Mouse (Mus musculus): ENCODE data around the gene Olfr1034. TPM values are rescaled to one million over a fixed set of nuclear protein-coding genes. Genes with fewer than 3 reads are reported as not detected.

The Olfr1034 gene
- polyA plus RNA-seq (2015; fragmentation: Nextera tagmentation; extraction: Ambion mirVana) = not detected in 2 replicates

DNA sequence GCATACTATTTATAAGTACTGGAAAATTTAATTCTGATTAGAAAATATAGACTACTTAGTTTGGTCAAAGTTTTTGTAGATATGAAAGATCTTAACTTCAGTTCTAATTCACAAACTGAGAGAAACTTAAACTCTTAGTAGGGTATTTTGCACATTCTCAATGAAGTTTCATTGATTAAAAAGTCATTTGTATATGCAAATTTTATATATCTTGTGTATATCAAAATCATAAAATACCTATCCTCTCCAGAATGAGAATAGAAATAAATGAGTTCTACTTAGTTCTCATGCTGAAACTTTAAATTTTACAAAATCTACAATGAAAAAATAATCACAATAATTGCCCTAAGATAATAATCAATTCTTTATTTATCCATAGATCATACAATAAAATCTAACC, at the start of gene Olfr1034:
TSS of gene Olfr1034 (plus strand) at position 301 of the 400 bp plus-strand sequence.

DNA sequence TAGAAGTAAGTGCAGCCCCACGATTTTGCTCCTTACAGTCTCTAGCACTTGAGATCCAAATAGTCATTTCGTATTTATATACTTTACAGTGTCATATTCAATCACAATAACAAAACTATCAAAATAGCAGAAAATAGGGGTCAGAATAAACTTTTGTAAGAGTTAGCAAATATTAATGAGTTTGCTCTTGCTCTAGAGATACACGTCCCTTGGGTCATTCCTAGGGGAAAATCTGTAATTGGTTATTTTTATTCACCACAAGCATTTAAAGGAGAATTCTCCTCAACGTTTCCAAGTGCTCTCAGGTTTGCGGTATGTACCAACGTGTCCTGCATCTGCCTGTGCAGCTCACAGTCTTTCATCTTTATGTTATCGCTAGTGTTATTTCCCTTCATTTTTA, 40.4 kb upstream of the Olfr1034 start, which contains the start of gene Olfr1032:
TSS of gene Olfr1032 (plus strand) at position 301 of the 400 bp plus-strand sequence.

DNA sequence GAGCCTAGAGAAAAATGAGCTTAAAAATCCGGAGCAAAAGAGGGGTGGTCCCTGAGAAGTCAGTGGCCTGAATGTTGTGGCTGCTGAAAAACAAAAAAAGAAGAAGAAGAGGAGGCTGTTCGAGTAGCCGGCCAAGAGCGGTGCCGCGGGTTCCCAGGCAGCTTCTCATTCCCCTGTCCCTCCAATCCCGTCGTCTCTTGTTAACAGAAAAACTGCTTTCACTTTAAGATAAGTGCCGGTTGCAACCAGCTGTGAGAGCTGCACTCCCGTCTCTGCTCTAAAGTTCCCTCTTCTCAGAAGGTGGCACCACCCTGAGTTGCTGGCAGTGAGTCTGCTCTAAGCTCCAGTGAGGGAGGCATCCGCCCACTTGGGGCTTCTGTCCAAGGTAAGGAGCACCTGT, 25.3 kb upstream of the Olfr1034 start, which contains the start of gene Olfr1033:
TSS of gene Olfr1033 (plus strand) at position 228 of the 400 bp plus-strand sequence.

GRCm38 (mm10) chr2:86073692-86074091, 28.0 kb downstream of the Olfr1034 start, which contains the start of gene Olfr1036:
TSS of gene Olfr1036 (plus strand) at chr2:86073992.

GRCm38 (mm10) chr2:86087285-86087684, 41.6 kb downstream of the Olfr1034 start, which contains the start of gene Olfr1037:
TSS of gene Olfr1037 (minus strand) at chr2:86087385.

Other genes with a start within 250 kb of the Olfr1034 start
- gene Olfr1016, start 243.3 kb upstream of the Olfr1034 start, polyA plus RNA-seq (2015; fragmentation: Nextera tagmentation; extraction: Ambion mirVana) = not detected in 2 replicates
- not detected in 2 replicates for gene Olfr1018, start 227.4 kb upstream of the Olfr1034 start, polyA plus RNA-seq (2015; fragmentation: Nextera tagmentation; extraction: Ambion mirVana)
- gene Olfr1019, start 200.4 kb upstream of the Olfr1034 start, polyA plus RNA-seq (2015; fragmentation: Nextera tagmentation; extraction: Ambion mirVana) = not detected in 2 replicates
- gene Olfr1020, start 198.8 kb upstream of the Olfr1034 start, polyA plus RNA-seq (2015; fragmentation: Nextera tagmentation; extraction: Ambion mirVana) = not detected in 2 replicates
- not detected in 2 replicates for gene Olfr1022, start 177.3 kb upstream of the Olfr1034 start, polyA plus RNA-seq (2015; fragmentation: Nextera tagmentation; extraction: Ambion mirVana)
- gene Olfr1023, start 160.2 kb upstream of the Olfr1034 start, polyA plus RNA-seq (2015; fragmentation: Nextera tagmentation; extraction: Ambion mirVana) = not detected in 2 replicates
- gene Olfr1024, start 140.8 kb upstream of the Olfr1034 start, polyA plus RNA-seq (2015; fragmentation: Nextera tagmentation; extraction: Ambion mirVana) = not detected in 2 replicates
- not detected in 2 replicates for gene Olfr1025-ps1, start 130.7 kb upstream of the Olfr1034 start, polyA plus RNA-seq (2015; fragmentation: Nextera tagmentation; extraction: Ambion mirVana)
- gene Olfr1026, start 124.3 kb upstream of the Olfr1034 start, polyA plus RNA-seq (2015; fragmentation: Nextera tagmentation; extraction: Ambion mirVana) = not detected in 2 replicates
- not detected in 2 replicates for gene Olfr1028, start 95.4 kb upstream of the Olfr1034 start, polyA plus RNA-seq (2015; fragmentation: Nextera tagmentation; extraction: Ambion mirVana)
- not detected in 2 replicates for gene Olfr1029, start 72.0 kb upstream of the Olfr1034 start, polyA plus RNA-seq (2015; fragmentation: Nextera tagmentation; extraction: Ambion mirVana)
- gene Olfr1030, start 66.6 kb upstream of the Olfr1034 start, polyA plus RNA-seq (2015; fragmentation: Nextera tagmentation; extraction: Ambion mirVana) = not detected in 2 replicates
- not detected in 2 replicates for gene Olfr1031, start 55.6 kb upstream of the Olfr1034 start, polyA plus RNA-seq (2015; fragmentation: Nextera tagmentation; extraction: Ambion mirVana)
- gene Olfr1032, start 40.3 kb upstream of the Olfr1034 start, polyA plus RNA-seq (2015; fragmentation: Nextera tagmentation; extraction: Ambion mirVana) = not detected in 2 replicates
- 1.1 and 1.4 TPM in 2 replicates for gene Olfr1033, start 25.2 kb upstream of the Olfr1034 start, polyA plus RNA-seq (2015; fragmentation: Nextera tagmentation; extraction: Ambion mirVana)
- not detected in 2 replicates for gene Olfr1036, start 28.1 kb downstream of the Olfr1034 start, polyA plus RNA-seq (2015; fragmentation: Nextera tagmentation; extraction: Ambion mirVana)
- gene Olfr1037, start 41.5 kb downstream of the Olfr1034 start, polyA plus RNA-seq (2015; fragmentation: Nextera tagmentation; extraction: Ambion mirVana) = not detected in 2 replicates
- not detected in 2 replicates for gene Olfr1039, start 90.1 kb downstream of the Olfr1034 start, polyA plus RNA-seq (2015; fragmentation: Nextera tagmentation; extraction: Ambion mirVana)
- not detected in 2 replicates for gene Olfr1040, start 100.9 kb downstream of the Olfr1034 start, polyA plus RNA-seq (2015; fragmentation: Nextera tagmentation; extraction: Ambion mirVana)
- not detected in 2 replicates for gene Olfr1042, start 116.0 kb downstream of the Olfr1034 start, polyA plus RNA-seq (2015; fragmentation: Nextera tagmentation; extraction: Ambion mirVana)
- not detected in 2 replicates for gene Olfr1043, start 121.7 kb downstream of the Olfr1034 start, polyA plus RNA-seq (2015; fragmentation: Nextera tagmentation; extraction: Ambion mirVana)
- gene Olfr1044, start 132.0 kb downstream of the Olfr1034 start, polyA plus RNA-seq (2015; fragmentation: Nextera tagmentation; extraction: Ambion mirVana) = not detected in 2 replicates
- not detected in 2 replicates for gene Olfr52, start 139.8 kb downstream of the Olfr1034 start, polyA plus RNA-seq (2015; fragmentation: Nextera tagmentation; extraction: Ambion mirVana)
- gene Olfr1045, start 157.1 kb downstream of the Olfr1034 start, polyA plus RNA-seq (2015; fragmentation: Nextera tagmentation; extraction: Ambion mirVana) = not detected in 2 replicates
- not detected in 2 replicates for gene Olfr1046, start 173.5 kb downstream of the Olfr1034 start, polyA plus RNA-seq (2015; fragmentation: Nextera tagmentation; extraction: Ambion mirVana)
- not detected in 2 replicates for gene Olfr1047, start 185.5 kb downstream of the Olfr1034 start, polyA plus RNA-seq (2015; fragmentation: Nextera tagmentation; extraction: Ambion mirVana)
- not detected in 2 replicates for gene Olfr1048, start 194.4 kb downstream of the Olfr1034 start, polyA plus RNA-seq (2015; fragmentation: Nextera tagmentation; extraction: Ambion mirVana)
- not detected in 2 replicates for gene Olfr1049, start 212.5 kb downstream of the Olfr1034 start, polyA plus RNA-seq (2015; fragmentation: Nextera tagmentation; extraction: Ambion mirVana)
- gene Olfr1051, start 233.2 kb downstream of the Olfr1034 start, polyA plus RNA-seq (2015; fragmentation: Nextera tagmentation; extraction: Ambion mirVana) = not detected in 2 replicates
- gene Olfr1052, start 246.6 kb downstream of the Olfr1034 start, polyA plus RNA-seq (2015; fragmentation: Nextera tagmentation; extraction: Ambion mirVana) = not detected in 2 replicates